Mouse (Mus musculus) T-cell, adult 66 days (primary cell): Measurements from ENCODE around the gene Akr1b10. TPM values are rescaled to one million over a fixed set of nuclear protein-coding genes. Genes with fewer than 3 reads are reported as not detected.

Experiments
- total RNA-seq, 2 experiments: library from RNA; stranded (reverse); gene quantifications; 3 replicates in 1 of 2; 4 replicates in 1 of 2; pipeline ENCODE4 v1.2.4; 2023

Gene Akr1b10
- total RNA-seq = 10 to 100 TPM; 24.0 to 25.4 TPM

GRCm38 (mm10) chr6:34384110-34384661 lies at the start of gene Akr1b10:
Gene Akr1b10, plus strand, starts transcription at chr6:34384218.

DNA sequence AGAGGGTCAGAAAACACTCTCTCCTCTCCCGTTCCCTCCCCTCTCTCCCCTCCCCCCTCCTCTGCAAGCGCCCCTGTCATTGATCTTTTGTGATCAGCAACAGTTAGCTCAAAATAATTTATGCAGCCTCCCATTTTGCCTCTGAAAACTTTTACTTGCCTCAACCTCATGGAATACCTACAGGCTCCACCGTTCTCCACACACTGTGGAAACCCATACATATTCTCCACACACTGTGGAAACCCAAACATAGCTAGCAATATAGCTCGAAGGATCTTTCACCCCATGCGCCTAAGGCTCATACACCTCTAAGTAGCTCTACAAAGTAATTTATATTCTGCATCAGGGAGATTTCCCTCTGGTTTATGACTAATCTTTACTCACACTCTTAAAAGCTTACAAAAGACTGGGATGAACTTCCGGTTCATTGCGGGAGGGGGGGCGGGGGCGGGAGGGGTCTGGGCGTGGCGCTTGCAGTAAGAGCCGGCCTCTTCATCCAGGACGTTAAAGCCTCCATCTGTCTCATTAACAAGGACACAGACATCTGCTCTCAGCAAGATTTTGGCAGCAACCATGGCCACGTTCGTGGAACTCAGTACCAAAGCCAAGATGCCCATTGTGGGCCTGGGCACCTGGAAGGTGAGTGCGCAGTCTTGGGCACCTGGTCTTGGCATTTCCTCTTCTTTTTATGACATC lies 30.2 kb upstream of the Akr1b10 start, which contains the start of gene Akr1b8:
Gene Akr1b8 (plus strand): TSS at position 462 of the 696 bp plus-strand sequence.

DNA sequence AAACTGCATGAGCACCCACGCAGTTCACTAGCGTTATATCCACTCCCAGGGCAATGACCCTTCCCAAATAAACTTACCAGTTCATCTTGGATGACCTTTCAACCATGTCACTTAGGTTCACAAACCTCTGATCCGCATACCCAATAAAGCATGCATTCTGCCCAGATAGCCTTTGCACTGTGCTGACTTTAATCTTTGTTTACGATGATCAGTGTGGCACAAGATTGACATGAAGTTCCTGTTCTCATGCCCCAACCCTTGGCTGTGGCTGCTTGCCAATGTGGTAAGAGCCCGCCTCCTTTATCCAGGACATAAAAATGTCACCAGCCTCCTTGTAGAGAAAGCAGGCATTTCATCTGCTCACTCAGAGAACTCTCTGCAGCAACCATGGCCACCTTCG lies 28.0 kb downstream of the Akr1b10 start, which contains the start of gene Akr1b7:
Gene Akr1b7 (plus strand): TSS at position 312 of the 400 bp plus-strand sequence.

Other genes starting within 250 kb of the Akr1b10 start
- gene Slc35b4, start 207.1 kb upstream of the Akr1b10 start, total RNA-seq = 10 to 100 TPM; 22.6 to 28.4 TPM
- 100 to 1,000 TPM; 108 to 109 TPM for gene Akr1b3, start 66.7 kb upstream of the Akr1b10 start, total RNA-seq
- not detected for gene Akr1b8, start 30.1 kb upstream of the Akr1b10 start, total RNA-seq
- under 1 TPM; 0.73 to 0.89 TPM for gene Akr1b7, start 28.1 kb downstream of the Akr1b10 start, total RNA-seq
- gene Bpgm, start 92.0 kb downstream of the Akr1b10 start, total RNA-seq = 10 to 100 TPM; 23.7 to 28.2 TPM
- not detected for gene Cald1, start 214.3 kb downstream of the Akr1b10 start, total RNA-seq